Mouse (Mus musculus): ENCODE data around the gene Scnn1a. TPM values are rescaled to one million over a fixed set of nuclear protein-coding genes. Genes with fewer than 3 reads are reported as not detected.

Scnn1a gene
- polyA plus RNA-seq, 1 experiment from 2014 or later, result 0.44 TPM

DNA sequence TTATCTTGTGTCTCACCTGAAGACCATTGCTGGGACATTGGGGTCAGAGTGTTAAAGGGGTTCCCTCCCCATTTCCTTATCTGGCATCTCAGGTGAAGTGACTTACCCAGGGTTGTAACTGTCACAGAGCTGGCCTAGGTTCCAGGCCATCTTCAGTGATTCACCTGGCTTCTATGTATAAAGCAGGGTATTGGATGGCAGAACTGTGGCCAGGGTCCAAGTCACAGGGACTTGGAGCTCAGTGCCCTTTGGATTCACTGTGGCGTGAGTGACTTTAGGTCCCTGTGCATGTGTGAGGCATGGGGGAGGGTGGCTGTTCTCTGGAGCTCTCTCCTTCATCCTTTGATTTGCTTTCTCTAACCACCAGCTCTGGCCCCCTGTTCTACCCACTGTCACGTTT, 25.6 kb downstream of the Scnn1a start:
- H3K9me3 ChIP-seq (replicated peaks), result no peaks in the 10 kb centered on the region
- no peaks in the 10 kb centered on the region for H3K36me3 ChIP-seq
- no peak for ATAC-seq (ENCODE audit: low FRiP score)
- no peak overlapping the region for H3K27ac ChIP-seq (replicated peaks)
- H3K4me2 ChIP-seq, result no peak overlapping the region
- peaks cover 16% of the 10 kb centered on the region for H3K4me1 ChIP-seq
- 0 out of 2 replicates have a peak, but pooled peaks cover 6% of the 10 kb centered on the region for H3K27me3 ChIP-seq (replicated peaks)
- 60% methylated on average over 2 of the region's 2 CpGs for WGBS
- no peak overlapping the region for H3K9ac ChIP-seq (replicated peaks)
- no peak overlapping the region for H3K4me3 ChIP-seq (replicated peaks)

DNA sequence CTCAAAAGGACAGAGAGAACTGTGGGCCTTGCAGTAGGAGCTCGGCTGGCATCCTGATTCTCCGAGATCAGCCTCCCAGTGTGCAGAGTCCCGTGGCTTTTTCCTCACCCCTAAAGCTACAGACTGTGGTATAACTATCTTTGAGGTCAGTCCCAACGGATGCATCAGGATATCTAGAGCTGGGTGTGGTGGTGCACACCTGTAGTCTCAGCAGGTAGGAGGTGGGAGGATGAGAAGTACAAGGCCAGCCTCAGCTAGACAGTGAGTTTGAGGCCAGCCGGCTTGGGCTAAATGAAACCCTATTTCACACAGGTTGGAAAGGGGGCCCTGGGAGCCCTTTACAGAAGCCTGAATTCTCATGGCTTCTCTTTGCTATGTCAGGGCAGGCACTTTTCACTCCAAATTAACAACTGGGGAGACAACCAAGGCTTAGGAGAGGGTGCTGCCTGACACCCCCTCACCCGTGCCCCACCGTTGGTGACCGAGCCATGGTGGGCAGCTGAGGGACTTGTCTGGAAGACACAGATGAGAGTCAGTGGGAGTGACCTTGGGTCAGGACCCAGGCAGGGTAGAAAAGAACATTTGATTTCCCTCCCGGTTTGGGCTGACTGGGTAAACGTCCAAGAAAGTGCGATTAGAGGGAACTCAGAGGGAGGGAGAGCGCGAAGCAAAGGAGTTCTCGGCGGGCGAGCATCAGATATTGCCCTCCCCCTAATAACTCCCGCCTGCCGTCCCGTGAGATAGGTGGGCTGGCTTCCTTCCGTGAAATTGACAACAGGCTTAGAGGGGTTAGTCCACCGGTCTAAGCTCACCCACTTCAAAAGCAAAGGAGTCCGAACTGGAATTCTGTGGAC, 28.5 kb downstream of the Scnn1a start, which contains the start of gene Tnfrsf1a:
TSS of gene Tnfrsf1a (plus strand) at position 642 of the 854 bp plus-strand sequence.
- peak within 1 kb of the TSS; percentile 34 for H3K9ac ChIP-seq (replicated peaks)
- H3K27ac ChIP-seq (replicated peaks), result peak within 1 kb of the TSS; percentile 33; the same call in 1 of the 2 replicates
- no peak for ATAC-seq (ENCODE audit: low FRiP score)
- no peaks in the 10 kb centered on the region for H3K9me3 ChIP-seq (replicated peaks)
- H3K4me1 ChIP-seq, result peaks cover 25% of the 10 kb centered on the region
- no peaks in the 10 kb centered on the region for H3K36me3 ChIP-seq
- H3K4me3 ChIP-seq (replicated peaks), result peak within 1 kb of the TSS; percentile 39
- H3K4me2 ChIP-seq, result peak within 1 kb of the TSS; percentile 62
- WGBS, result 6% methylated on average over 22 of the region's 22 CpGs
- H3K27me3 ChIP-seq (replicated peaks), result 0 out of 2 replicates have a peak, but pooled peaks cover 6% of the 10 kb centered on the region

DNA sequence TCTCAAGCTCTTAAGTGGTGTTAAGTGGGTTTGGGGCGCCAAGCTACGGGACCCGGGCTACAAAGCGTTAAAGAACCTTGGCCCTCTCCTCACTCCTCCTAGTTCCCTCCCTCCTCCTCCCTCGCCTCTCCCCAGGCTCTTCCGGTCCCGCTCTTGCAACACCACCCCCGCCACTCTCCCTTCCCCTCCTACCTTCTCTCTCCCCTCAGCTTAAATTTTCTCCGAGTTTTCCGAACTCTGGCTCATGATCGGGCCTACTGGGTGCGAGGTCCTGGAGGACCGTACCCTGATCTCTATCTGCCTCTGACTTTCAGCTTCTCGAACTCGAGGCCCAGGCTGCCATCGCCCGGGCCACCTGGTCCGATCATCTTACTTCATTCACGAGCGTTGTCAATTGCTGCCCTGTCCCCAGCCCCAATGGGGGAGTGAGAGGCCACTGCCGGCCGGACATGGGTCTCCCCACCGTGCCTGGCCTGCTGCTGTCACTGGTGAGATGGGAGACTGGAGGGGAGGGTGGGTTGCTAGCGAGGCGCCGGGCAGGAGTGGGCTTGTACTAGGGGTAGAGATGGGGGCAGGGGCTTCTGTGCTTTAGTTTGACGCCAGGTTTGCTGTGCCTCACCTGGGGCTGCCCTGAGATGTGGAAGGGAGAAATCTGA, 29.2 kb downstream of the Scnn1a start:
- Histone ChIP-seq H3K27ac (replicated peaks) (0 out of 2 replicates have a peak overlapping the region, but pooled peaks have one; percentile 33), H3K4me3 (replicated peaks) (peak overlapping the region; percentile 39), H3K4me2 (peak overlapping the region; percentile 62), H3K4me1 (peaks cover 32% of the 10 kb centered on the region), H3K9me3 (replicated peaks) (no peaks in the 10 kb centered on the region), H3K9ac (replicated peaks) (peak overlapping the region; percentile 34), H3K36me3 (no peaks in the 10 kb centered on the region), H3K27me3 (replicated peaks) (0 out of 2 replicates have a peak, but pooled peaks cover 6% of the 10 kb centered on the region)
- WGBS, result 1% methylated on average over 26 of the region's 27 CpGs
- peak; percentile 49; the same call in 1 of the 2 replicates for ATAC-seq (ENCODE audit: low FRiP score)

DNA sequence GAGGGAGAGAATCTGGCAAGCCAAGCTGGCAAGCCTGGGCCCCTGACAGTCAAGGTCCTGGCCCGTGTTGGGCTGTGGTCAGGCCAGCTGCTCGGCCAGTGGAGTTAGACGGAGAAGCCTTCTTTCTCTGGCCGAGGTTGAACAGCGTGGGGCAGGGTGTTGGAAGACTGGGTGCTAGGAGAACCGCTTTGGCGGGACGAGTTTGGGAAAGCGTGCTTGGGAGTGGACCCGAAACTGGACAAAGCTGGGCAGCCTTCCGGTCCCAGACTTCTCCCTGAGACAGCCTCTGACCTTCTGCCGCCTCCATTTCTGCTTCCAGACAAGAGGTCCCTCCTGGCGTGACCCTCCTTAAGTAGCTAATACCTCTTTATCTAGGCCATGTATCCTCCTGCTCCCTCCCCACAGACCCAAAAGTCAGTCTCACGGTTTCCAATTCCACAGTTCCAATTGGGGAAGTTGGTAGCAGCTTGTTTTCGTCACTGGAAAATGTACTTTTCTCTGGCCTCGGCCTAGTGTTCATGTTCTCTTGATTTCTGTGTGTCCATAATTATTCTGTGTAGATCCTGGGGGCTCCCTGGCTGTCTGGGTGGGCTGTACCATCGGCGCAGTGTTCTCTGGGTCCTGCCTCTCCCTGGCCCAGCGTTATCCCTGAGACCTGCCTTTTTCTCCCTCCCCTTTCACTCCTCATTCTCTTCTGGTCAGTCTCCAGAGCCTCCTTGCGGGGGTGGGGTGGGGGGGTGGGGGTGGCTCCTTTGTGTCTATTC, 30.0 kb downstream of the Scnn1a start:
- Histone ChIP-seq H3K27ac (replicated peaks) (0 out of 2 replicates have a peak overlapping the region, but pooled peaks have one; percentile 24), H3K4me2 (peak overlapping the region; percentile 62), H3K4me3 (replicated peaks) (peak overlapping the region; percentile 39), H3K9ac (replicated peaks) (peak overlapping the region; percentile 34; the same call in 1 of the 2 replicates), H3K9me3 (replicated peaks) (no peaks in the 10 kb centered on the region), H3K27me3 (replicated peaks) (0 out of 2 replicates have a peak, but pooled peaks cover 6% of the 10 kb centered on the region), H3K4me1 (peaks cover 39% of the 10 kb centered on the region), H3K36me3 (no peaks in the 10 kb centered on the region)
- 16% methylated on average over 20 of the region's 20 CpGs for WGBS
- no peak for ATAC-seq (ENCODE audit: low FRiP score)

DNA sequence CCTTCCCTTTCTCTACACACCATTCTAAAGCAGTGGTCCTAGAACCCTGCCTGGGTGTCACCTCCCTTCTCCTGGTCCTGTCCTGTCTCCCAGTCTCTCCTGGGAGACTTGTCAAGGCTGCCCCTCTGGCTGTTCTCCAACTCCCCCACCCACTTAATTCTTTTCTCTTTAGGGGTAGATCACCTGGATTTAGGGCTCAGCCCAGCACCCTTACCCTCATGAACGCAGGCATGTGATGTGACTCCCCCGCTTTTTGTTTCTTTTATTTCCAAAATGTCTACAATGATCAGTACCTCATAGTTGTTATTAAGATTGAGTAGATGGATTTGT, 30.5 kb downstream of the Scnn1a start:
- no peaks in the 10 kb centered on the region for H3K36me3 ChIP-seq
- H3K4me2 ChIP-seq, result peak overlapping the region; percentile 62
- H3K9me3 ChIP-seq (replicated peaks), result no peaks in the 10 kb centered on the region
- no peak overlapping the region for H3K9ac ChIP-seq (replicated peaks)
- ATAC-seq (ENCODE audit: low FRiP score), result no peak
- H3K27ac ChIP-seq (replicated peaks), result no peak overlapping the region
- H3K4me1 ChIP-seq, result peaks cover 44% of the 10 kb centered on the region
- H3K4me3 ChIP-seq (replicated peaks), result peak overlapping the region; percentile 39; the same call in 1 of the 2 replicates
- WGBS, result 89% methylated on average over 2 of the region's 2 CpGs
- 0 out of 2 replicates have a peak, but pooled peaks cover 6% of the 10 kb centered on the region for H3K27me3 ChIP-seq (replicated peaks)

DNA sequence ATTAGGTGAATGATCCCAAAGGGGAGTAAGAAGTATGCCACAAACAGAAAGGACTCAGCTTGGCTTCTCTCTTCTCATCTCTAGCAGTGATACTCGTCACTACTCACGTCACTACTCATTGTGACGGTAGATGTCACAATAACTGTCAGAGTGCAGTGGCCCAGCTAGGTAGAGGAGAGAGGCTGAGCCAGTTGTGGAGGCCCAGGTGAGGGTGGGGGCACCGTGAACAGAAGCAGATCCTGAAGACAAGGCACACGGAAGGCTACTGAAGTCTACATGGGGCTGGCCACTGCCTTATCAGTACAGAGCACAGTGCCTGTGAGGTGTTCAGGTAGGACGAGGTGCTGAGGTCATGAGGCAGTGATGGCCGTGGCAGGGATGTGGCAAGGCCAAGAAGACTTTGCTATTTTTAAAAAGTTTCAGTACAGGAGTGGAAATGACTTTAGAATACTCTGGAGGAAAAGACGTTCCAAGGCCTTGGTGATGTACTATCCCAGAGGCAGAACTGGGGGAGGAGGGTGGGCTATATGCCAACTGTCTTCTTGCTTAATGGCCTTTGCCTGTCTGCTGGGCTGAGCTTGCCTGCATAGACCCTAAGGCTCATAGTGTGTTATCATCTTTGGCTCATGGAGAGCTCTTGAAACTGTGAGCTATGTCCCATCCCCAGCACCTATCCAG, 31.0 kb downstream of the Scnn1a start:
- Histone ChIP-seq H3K27me3 (replicated peaks) (0 out of 2 replicates have a peak, but pooled peaks cover 6% of the 10 kb centered on the region), H3K4me1 (peaks cover 47% of the 10 kb centered on the region), H3K9me3 (replicated peaks) (no peaks in the 10 kb centered on the region), H3K36me3 (no peaks in the 10 kb centered on the region), H3K27ac (replicated peaks) (no peak overlapping the region), H3K4me3 (replicated peaks) (no peak overlapping the region), H3K4me2 (peak overlapping the region; percentile 62; the same call in 1 of the 2 replicates), H3K9ac (replicated peaks) (no peak overlapping the region)
- 70% methylated on average over 8 of the region's 8 CpGs for WGBS
- no peak for ATAC-seq (ENCODE audit: low FRiP score)

DNA sequence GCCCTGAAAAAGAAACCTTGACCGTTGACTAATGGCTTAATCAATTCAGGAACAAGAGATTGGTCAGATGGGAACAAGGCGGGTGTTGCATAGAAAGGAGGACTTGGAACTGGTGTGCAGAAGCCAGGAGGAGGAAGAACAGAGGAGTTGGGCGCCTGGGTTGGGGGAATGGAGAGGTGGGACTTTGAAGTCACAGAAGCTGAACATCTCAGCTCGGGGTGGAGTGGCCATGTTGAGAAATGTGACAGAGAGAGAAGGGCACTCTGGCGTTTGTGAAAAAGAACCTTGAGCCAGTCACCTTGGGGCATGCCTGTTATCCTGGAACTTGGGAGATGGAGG, 31.6 kb downstream of the Scnn1a start:
- Histone ChIP-seq H3K4me2 (no peak overlapping the region), H3K4me1 (peaks cover 47% of the 10 kb centered on the region), H3K9ac (replicated peaks) (no peak overlapping the region), H3K27ac (replicated peaks) (no peak overlapping the region), H3K36me3 (no peaks in the 10 kb centered on the region), H3K9me3 (replicated peaks) (no peaks in the 10 kb centered on the region), H3K4me3 (replicated peaks) (no peak overlapping the region), H3K27me3 (replicated peaks) (0 out of 2 replicates have a peak, but pooled peaks cover 6% of the 10 kb centered on the region)
- no peak for ATAC-seq (ENCODE audit: low FRiP score)
- 74% methylated on average over 5 of the region's 5 CpGs for WGBS

DNA sequence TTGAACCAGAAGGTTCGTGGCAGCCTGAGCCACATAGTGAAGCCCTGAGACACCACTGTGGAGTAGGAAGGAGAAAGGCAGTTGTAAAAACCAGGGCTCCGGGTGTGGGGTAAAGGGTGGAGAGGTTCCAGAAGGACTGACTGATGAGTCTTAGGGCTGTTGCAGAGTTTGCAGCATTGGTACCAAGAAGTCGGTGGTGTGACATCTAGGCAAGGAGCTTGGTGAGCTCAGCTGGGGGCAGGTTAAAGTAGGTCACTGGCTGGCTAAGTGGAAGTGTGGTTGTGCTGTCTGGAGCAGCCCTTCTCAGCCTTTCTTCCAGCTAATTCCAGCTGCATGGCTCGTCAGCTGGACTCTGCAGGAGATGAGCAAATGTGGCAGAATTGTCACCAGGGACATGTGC, 32.4 kb downstream of the Scnn1a start:
- Histone ChIP-seq H3K9me3 (replicated peaks) (no peaks in the 10 kb centered on the region), H3K27me3 (replicated peaks) (0 out of 2 replicates have a peak, but pooled peaks cover 6% of the 10 kb centered on the region), H3K9ac (replicated peaks) (no peak overlapping the region), H3K27ac (replicated peaks) (no peak overlapping the region), H3K4me1 (peaks cover 47% of the 10 kb centered on the region), H3K4me3 (replicated peaks) (no peak overlapping the region), H3K36me3 (no peaks in the 10 kb centered on the region), H3K4me2 (no peak overlapping the region)
- WGBS, result 52% methylated on average over 4 of the region's 4 CpGs
- ATAC-seq (ENCODE audit: low FRiP score), result no peak

DNA sequence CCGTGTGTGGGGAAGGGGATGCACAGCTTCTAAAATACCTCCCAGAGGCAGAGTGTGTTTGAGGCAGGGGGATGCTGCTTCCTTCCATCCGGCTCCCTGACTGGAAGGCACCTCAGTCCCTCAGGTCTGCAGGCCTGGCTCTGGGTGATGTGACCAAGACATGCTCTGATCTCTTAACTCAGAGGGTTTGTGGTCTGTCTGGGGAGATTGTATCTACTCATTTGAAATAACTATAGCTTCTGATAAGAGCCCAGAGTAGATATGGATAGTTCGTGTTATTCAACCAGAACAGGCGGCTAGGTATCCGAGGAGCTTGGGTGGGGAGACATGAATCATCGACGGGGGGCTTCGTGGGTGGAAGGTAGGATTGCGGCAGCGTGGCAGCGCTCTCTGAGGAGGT, 32.8 kb downstream of the Scnn1a start:
- no peak overlapping the region for H3K4me3 ChIP-seq (replicated peaks)
- no peak overlapping the region for H3K9ac ChIP-seq (replicated peaks)
- WGBS, result 80% methylated on average over 11 of the region's 11 CpGs
- no peak overlapping the region for H3K27ac ChIP-seq (replicated peaks)
- H3K36me3 ChIP-seq, result no peaks in the 10 kb centered on the region
- no peak overlapping the region for H3K4me2 ChIP-seq
- peaks cover 47% of the 10 kb centered on the region for H3K4me1 ChIP-seq
- 0 out of 2 replicates have a peak, but pooled peaks cover 6% of the 10 kb centered on the region for H3K27me3 ChIP-seq (replicated peaks)
- no peak for ATAC-seq (ENCODE audit: low FRiP score)
- H3K9me3 ChIP-seq (replicated peaks), result no peaks in the 10 kb centered on the region

DNA sequence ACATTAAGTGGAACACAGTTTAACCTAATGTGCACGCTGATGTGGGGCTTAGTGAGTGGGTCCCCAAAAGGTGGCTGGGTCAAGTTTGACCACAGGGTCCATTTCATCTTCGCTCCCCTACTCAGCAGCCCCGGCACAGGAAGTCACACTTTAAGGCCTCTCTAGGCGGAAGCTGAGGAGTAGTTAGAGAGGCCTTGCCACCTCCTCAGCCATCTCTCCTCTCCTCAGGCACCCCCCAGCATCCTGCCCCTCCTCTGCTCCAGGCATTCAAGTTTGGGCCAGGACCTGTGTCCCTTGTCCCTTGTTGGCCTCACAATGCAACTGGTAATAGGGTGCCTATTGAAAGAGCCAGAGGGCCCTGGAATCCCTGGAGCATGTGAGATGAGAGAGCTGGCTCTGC, 33.2 kb downstream of the Scnn1a start:
- H3K9me3 ChIP-seq (replicated peaks), result no peaks in the 10 kb centered on the region
- ATAC-seq (ENCODE audit: low FRiP score), result no peak
- 86% methylated on average over 4 of the region's 4 CpGs for WGBS
- H3K4me1 ChIP-seq, result peaks cover 45% of the 10 kb centered on the region
- no peak overlapping the region for H3K4me2 ChIP-seq
- no peak overlapping the region for H3K9ac ChIP-seq (replicated peaks)
- no peak overlapping the region for H3K4me3 ChIP-seq (replicated peaks)
- H3K27me3 ChIP-seq (replicated peaks), result 0 out of 2 replicates have a peak, but pooled peaks cover 2% of the 10 kb centered on the region
- H3K36me3 ChIP-seq, result no peaks in the 10 kb centered on the region
- H3K27ac ChIP-seq (replicated peaks), result no peak overlapping the region

Data from neural tube, embryonic 15.5 days (tissue).